Mouse (Mus musculus): ENCODE measurements around the gene Gm20696.

Gm20696 gene

DNA sequence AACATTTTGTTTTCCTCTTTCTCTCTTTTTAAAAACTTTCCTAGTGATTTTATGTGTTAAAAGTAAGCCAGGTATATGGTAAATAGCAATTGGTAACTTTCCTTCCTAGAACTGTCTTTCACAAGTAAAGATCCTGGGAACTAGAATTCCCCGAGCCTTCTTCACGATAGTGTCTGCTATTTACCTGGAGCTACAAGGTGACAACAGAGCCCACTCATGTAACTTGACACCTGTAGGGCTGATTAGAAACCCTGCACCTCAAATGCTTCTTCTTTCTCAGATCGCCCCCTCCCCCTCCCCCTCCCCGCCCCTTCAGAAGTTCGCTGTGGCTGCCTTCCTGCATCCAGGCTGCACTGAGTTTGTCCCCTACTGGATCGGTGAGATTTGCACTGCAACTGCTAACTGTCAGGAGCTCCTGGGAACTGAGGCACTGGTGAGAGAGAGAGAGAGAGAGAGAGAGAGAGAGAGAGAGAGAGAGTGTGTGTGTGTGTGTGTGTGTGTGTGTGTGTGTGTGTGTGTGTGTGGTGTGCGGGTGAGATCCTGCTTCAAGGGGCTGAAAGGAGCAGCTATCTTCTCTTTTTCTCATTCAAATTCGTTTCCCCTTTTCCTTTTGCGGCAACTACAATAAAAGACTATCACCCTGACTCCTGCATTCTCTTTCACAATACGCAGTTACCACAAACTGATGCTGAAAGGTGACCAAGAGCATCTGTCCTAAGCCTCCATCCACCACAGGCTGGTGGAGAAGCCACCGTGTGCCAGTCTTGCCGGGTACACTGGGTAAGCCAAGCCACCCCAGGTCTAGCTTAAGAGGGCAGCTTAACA is 403.3 kb downstream of the Gm20696 start:
- ATAC-seq (ENCODE audit: low TSS enrichment), result no peak

DNA sequence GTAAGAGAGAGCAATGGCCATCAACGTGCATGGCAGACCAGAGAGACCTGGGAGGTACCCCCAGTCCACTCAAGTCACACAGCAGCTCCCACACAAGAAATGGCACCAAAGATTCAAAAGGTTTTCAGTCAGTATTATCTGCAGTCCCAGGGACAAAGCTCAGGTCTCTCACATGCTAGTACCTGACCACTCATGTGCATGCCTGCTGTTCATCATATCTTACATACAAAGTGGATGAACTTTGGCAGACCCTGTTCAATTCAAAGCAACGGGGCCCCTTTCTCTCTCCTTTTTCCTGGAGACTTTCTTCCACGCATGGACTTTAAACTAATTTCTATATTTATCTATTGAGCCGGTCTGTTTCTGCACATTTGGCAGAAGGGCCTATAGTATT is 404.9 kb downstream of the Gm20696 start:
- ATAC-seq (ENCODE audit: low TSS enrichment), result no peak

DNA sequence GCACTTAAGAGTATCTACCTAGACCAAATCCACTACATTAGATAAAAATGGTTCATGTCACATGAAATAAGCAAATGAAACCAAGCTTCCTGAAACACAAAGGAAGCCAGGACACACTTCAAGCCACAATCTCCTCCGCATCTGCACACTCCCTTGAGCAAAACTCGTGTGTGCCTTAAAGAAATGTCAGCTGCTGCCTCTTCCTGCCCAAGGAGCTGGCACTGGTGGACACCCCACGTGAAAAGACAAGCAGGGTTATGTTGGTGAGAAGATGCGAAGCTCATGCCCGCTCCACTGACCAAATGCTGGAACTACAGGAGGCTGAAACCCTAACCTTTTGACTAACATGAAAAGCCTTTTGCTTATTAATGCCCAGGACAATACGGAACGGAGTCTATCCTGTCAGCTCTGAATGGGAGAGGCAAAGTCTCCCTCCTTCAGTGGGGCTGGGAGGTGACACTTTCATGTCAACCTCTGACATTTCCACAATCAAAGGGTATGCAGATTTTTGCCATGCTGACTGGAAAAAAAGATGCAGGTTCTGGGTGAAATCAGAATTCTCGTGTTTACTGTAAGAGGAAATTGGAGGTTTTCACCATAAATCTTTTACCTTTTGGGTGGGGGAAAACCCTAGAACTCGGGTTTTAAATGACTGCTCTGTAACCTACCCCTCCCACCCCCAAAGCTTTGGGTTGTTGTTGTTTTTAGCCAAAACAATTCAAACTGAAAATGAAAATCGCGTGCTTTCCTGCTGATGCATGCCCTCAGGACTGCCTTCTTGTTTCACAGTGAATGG is 405.5 kb downstream of the Gm20696 start:
- no peak for ATAC-seq (ENCODE audit: low TSS enrichment)

DNA sequence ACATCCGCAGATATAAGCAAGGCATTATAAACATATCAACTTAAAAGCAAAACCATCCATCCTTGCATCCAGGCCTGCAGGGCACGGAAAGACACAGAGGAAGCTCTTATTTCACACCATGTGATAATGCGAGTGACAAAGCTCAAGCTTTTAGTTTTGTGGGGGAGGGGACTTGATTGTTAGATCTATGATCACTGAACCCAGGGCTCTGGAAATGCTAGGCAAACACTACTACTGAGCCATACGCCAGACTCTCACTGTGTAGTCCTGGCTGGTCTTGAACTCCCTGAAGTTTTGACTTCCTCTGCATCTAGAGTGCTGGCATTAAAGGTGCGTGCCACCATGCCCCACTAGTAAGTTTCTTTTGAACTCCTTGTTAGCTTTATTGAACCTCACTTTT is 408.3 kb downstream of the Gm20696 start:
- no peak for ATAC-seq (ENCODE audit: low TSS enrichment)

DNA sequence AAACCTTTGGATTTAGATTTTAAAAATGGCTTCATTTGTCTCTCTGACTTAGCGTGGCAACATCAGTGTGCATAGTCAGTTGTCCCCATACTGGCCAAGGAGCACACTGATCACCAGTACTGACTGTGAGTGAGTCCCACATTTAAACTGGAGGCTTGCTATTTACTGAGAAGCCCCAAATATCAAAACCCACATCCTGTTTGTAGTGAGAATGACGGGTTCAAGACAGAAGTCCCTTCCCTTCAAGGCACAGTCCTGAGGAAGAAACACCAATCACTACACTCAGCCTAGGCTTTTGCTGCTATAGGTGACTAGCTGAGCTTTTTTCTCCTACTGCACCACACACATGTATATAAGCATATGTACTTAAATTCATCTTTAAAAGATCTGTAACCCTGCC is 408.9 kb downstream of the Gm20696 start:
- ATAC-seq (ENCODE audit: low TSS enrichment), result no peak

DNA sequence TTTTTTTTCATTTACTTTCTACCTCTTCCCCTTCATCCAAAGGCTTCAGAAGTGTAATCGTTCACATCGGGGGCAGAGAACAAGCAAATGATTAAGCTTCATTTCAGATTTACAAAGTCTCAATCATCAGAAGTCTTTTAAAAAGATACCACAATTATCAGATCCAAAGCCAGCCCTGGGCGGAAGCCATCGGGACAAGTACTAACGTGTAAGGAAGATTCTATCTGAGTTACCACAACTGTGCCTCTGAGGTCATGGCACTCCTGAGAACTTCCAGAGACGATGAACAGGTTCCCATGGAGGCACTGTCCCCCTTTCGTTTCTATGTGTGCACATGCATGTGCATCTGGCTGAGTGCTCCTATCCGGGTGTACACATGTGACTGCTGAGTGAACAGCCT is 413.3 kb downstream of the Gm20696 start:
- no peak for ATAC-seq (ENCODE audit: low TSS enrichment)

DNA sequence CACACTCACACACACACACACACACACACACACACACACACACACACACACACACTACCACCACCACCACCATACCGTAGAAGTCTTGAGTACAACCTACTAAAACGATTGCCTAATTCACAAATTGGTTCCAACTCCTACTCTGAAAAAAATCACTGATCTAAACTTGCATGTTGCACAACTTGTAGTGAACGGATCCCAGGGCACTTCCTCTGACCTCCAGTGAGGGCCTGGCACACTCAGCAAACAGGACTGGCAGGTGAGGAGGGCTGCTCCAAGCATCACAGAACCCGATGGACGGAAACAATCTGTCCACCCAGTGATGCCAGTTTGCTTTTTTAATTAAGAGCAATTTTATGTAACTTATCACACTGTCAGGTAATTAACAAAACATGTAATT is 413.8 kb downstream of the Gm20696 start:
- ATAC-seq (ENCODE audit: low TSS enrichment), result no peak

DNA sequence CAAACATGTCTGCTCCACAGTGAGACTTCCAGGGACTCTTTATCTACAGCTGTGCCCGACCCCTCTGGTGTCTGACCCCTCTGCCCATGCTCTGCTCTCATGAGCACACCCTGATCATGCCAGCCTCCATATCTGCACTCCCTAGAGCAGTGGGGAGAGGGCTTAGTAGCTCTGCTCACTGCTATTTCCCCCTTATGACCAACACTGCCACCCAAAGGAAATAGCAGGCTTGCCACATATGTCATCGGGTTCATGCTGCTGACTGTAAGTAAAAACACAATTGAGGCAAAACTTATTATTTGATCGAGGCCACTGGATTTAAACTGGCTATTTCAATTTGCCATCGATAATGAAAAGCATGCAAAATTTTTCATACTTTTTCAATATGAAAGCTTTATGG is 414.7 kb downstream of the Gm20696 start:
- 0 out of 2 replicates have a peak, but pooled peaks have one; percentile 50 for ATAC-seq (ENCODE audit: low TSS enrichment)

DNA sequence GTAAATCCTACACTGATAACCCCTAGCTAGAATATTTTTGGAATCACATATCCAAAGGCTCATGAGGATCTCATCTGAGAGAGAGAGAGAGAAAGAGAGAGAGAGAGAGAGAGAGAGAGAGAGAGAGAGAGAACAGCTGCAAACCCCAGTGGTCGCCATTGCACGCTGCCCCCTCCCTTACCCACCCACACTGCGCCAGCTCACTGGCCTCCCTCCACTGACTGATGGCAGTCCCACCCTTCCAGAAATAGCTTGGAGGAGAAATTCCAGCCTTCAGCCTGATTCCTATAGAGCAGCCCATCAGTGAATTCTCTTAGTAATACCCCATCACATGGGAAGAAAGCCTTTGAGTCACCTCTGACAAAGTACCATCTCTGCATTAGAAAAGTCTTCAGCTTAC is 415.4 kb downstream of the Gm20696 start:
- ATAC-seq (ENCODE audit: low TSS enrichment), result no peak

DNA sequence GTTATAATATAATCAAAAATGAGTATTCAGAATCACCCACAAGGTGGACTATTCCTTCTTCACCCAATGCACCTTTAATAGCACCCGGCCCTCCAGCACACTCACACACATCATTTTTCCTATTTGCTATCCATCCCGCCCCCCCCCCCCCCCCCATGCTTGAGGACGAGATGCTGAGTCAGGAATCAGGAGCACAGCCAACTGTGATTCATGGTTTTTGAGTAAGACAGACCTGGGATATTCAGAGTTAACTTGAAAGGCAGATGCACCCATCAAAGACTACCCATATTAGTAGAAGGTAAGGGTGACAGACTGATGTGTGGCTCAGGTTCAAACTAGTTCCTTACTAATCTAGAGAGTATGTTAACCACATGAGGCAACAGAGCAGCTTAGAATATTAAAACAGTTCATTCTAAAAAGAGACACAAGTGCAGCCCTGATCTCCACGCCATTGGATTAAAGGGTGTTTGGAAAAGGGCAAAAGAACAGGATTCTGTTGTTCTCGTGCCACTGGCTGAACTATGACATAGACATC is 417.0 kb downstream of the Gm20696 start:
- ATAC-seq (ENCODE audit: low TSS enrichment), result no peak

DNA sequence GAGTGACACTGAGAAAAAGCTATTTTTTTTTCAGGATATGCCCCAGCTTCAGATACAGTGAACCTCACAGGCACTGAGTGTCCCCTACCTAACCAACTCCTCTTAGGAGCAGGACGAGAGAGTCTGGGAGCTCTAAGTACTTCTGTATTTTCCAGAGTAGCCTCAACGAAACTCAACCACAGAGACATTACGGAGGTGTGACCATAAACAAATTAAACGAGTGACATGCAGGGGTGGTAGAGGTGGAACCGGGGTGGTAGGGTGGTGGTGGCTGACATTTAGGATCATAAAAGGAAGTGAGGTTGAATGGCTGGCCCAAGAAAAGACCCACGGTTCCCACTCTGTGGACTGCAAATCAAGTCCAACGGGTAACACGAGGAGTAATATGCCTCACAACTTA is 418.2 kb downstream of the Gm20696 start:
- no peak for ATAC-seq (ENCODE audit: low TSS enrichment)

DNA sequence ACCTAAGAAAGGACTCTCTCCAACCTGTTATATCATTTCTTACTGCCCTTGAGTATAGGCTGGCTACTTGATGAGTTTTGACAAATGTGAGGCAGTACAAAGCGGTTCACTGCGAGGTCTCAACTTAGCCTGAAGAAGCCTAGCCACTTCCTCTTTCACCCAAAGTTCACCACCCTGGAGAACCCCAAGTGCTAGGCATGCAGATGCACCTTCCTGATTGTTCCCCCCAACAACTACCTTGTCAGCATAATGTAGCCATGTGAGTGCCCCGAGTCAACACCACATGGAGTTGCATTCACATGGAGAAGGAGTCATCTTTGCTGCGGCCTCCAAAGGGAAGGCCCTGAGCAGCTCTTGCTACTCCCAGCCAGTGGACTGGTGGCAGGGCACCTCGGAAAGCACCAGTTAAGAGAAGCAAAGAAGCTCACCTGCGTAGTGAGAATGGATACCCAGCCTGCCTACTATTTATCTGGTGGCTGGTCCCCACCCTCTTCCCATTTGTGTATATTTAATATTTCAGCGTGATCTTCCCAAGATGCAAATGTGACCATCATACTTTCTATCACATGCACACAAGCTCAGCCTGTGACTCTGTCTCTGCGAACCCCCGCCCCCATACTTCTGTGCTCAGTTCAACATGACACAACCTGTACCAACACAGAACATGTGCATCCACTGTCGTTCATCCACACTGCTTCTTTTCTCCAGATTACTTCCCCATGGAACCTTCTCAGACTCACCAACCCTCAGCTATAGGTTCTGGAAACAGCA is 424.8 kb downstream of the Gm20696 start:
- no peak for ATAC-seq (ENCODE audit: low TSS enrichment)

DNA sequence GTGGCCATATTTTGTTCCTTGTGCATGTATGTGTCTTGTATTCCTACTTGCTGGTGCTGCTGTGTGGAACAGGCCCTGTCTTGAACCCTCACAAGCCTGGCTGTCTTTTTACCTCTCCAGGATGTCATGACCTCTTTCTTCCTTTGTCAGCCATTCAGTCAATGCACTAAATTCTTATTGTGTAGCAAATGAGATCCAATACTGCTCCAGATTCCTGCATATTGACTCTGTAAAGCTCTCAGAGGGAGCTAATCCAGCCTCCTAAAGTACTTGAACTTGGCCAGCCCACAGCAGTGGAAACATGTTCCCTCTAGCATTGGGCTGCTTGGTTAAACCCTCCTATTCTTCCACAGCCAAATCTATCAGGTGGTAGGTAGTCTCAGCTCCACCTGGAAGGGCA is 425.8 kb downstream of the Gm20696 start:
- ATAC-seq (ENCODE audit: low TSS enrichment), result no peak

DNA sequence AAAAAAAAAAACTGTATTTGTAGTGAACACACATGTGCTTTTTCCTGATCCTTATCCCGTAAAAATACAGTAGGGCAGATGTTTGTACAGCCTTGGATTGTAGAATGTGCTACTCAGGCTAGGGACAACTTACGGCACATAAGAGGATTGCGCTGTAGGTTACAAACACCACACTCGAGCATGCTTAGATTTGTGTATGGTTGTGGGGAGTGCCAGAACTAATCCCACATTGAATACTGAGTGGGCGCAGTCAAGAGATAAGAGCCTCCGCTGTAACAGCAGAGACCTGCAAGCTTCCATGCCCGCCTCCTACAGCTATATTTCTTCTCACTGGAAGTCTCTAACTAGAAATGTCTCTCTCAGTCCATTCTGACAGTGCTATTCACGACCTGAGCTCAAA is 431.0 kb downstream of the Gm20696 start:
- peak; percentile 72 for ATAC-seq (ENCODE audit: low TSS enrichment)

DNA sequence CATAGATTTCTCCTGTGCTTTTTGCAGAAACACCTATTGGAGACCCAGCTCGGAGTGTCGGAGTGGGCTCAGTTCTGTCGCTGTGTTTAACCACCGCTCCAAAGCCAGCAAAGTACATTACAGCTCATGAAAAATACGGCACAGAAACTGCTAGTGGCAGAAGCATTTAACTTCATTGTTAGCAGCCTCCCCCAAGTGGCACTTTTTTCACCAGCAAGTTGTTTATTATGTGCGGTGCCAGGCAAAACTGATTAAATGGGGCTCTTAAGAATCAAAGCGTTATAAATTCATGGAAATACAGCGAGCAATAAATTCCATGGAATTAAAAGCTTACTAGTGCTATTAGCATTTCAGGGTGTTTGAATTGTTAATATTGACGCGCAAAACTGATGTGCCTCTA is 433.2 kb downstream of the Gm20696 start:
- no peak for ATAC-seq (ENCODE audit: low TSS enrichment)

DNA sequence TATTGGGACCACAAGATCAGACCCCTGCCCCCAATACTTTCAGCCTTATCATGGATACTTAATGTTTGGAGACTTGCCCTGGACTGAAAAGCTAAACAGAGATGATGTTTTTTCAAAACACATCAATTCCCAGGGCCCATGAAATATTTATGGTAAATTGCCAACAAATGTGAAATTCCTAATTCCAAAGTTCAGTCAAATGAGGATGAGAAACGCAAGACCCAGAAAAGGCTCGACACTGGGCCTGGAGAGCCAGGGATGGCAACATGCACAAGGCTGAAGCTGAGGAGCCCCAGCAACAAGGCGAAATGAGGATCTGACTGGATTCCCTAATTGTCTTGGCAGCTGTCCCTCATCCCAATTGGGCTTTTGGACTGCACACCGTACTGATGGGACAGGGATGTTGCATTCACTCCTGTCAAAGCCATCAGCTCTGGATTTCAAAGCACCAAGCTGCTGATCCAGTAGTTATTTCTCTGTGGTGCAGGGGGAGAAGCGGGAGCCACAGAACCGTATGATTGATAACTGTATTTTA is 438.2 kb downstream of the Gm20696 start:
- no peak for ATAC-seq (ENCODE audit: low TSS enrichment)

DNA sequence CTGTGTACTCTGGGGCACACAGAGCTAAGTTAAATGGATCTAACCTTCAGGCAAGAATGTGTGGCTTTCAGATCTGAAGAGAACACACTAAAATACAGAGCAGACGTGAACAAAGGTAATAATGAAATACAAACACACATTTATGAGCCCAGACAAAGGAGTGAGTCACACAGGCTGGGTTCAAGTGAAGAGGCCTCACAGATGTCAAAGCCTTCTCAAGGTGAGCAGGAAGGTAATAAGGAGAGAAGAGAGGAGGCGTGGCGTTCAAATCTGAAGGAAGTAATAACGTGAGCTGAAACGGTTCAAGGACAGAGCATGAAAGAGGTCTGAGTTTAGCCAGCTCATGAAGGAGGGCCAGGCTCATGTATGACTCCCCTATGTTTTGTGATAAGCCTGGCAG is 445.4 kb downstream of the Gm20696 start:
- no peak for ATAC-seq (ENCODE audit: low TSS enrichment)

DNA sequence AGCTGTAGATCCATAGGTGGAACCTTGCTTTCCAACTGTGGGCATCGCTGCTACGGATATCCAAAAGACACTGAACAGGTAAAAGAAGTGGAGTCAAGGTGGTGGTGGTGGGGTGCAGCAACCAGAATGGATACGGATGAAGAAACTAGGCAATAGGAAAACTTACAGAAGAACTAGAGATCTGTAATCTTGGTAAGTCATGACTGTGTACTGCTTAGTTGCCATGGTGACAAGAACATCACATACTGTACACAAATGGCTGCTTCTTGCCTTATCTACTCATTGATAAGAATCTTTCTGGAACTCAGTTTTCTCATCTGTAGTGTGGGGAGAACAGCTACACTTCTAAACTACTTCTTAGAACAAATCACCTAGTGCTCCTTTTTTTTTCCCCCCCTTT is 446.1 kb downstream of the Gm20696 start:
- no peak for ATAC-seq (ENCODE audit: low TSS enrichment)

DNA sequence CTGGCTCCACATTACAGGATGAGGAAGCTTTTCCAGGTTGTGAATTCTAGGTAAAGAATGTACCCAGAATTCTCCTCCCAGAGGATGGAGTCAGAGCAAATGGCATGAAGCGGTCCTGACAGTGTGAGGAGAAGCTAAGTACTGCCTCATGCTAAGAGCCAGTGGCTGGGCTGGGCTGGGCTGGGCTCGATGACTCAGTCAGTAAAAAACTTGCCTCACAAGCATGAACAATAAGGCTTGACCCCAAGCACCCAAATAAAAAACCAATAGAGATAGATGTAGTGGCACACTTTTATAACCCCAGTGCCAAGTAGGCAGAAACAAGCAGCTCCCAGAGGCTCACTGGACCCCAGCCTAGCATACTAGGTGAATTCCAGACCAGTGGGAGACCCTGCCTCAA is 448.8 kb downstream of the Gm20696 start:
- no peak for ATAC-seq (ENCODE audit: low TSS enrichment)

DNA sequence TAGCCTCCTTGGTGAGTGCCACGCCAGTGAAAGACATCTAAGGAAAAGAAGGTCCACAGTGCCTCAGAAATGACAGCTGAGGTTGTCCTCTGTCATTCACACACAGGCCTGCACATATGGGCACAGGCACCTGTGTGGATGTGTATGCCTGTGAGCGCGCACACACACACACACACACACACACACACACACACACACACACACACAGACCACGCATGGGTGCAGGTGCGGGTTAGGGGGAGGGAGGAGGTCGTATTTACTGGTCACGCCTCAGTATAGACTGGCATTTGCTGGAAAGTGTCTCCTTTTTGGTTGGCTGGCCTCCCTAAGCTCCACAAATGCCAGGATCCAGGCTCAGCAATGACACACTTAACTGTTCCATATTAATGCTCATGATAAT is 449.4 kb downstream of the Gm20696 start:
- no peak for ATAC-seq (ENCODE audit: low TSS enrichment)

DNA sequence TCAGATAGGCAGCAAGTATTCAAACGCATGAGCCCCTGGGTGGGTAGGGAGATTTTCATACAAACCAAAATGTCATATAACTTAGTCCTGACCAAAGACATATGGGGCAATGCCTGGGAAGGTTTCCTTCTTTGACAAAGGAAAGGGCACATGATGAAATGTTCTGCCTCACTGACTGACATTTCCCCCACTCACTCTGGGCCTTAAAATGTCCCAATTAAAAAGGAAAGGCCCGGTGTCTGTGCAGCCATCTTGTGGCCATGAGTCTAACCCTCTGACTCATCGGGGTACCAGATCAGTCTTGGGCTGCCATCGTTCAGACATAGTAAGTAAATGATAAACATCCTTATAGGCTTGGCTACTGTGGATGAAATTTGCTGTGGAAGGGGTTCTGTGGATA is 454.1 kb downstream of the Gm20696 start:
- no peak for ATAC-seq (ENCODE audit: low TSS enrichment)
